Mouse (Mus musculus) duodenum, adult 2 months (tissue): ENCODE results near the gene Vsig10l. TPM values are rescaled to one million over a fixed set of nuclear protein-coding genes. Genes with fewer than 3 reads are reported as not detected.

Source experiments
- polyA plus RNA-seq: library from polyadenylated mRNA; depleted of rRNA; stranded (reverse); fragments of >200 nt; gene quantifications from 2 replicates; pipeline ENCODE4 v1.2.3, GENCODE M21; 2012; ENCODE audit warnings: low replicate concordance; rRNA removed

Gene Vsig10l
- polyA plus RNA-seq = 2.7 and 3.0 TPM in 2 replicates

GRCm38 (mm10) chr7:43462851-43463250, at the start of gene Vsig10l:
Gene Vsig10l (plus strand): TSS chr7:43463151.

GRCm38 (mm10) chr7:43427406-43427805, 35.5 kb upstream of the Vsig10l start, which contains the start of gene Lim2:
Gene Lim2 (plus strand): TSS chr7:43427670.

GRCm38 (mm10) chr7:43436341-43437255, 26.4 kb upstream of the Vsig10l start, which contains the start of gene Nkg7:
Gene Nkg7 (plus strand): TSS chr7:43437073.

GRCm38 (mm10) chr7:43440482-43440881, 22.5 kb upstream of the Vsig10l start, which contains the start of gene Cldnd2:
Gene Cldnd2 (plus strand): TSS chr7:43440782.

GRCm38 (mm10) chr7:43443917-43444293, 19.0 kb upstream of the Vsig10l start, which contains the start of the genes Etfb and Gm45233:
Gene Etfb (plus strand): TSS chr7:43444083.
Gene Gm45233 (plus strand): TSS chr7:43444128.

GRCm38 (mm10) chr7:43489631-43490125, 26.7 kb downstream of the Vsig10l start, which contains the start of gene Iglon5:
Gene Iglon5 (minus strand): TSS chr7:43490075.

Other genes starting within 250 kb of the Vsig10l start
- 0.32 and 0.33 TPM in 2 replicates for gene Zfp715, start 149.9 kb upstream of the Vsig10l start, polyA plus RNA-seq
- 2.5 and 2.7 TPM in 2 replicates for gene Siglecf, start 111.8 kb upstream of the Vsig10l start, polyA plus RNA-seq
- gene Siglecg, start 54.9 kb upstream of the Vsig10l start, polyA plus RNA-seq = 1.4 and 6.1 TPM in 2 replicates
- gene Lim2, start 35.5 kb upstream of the Vsig10l start, polyA plus RNA-seq = not detected in 2 replicates
- gene Nkg7, start 26.1 kb upstream of the Vsig10l start, polyA plus RNA-seq = 7.4 and 37.4 TPM in 2 replicates
- not detected in 2 replicates for gene Cldnd2, start 22.4 kb upstream of the Vsig10l start, polyA plus RNA-seq
- gene Etfb, start 19.1 kb upstream of the Vsig10l start, polyA plus RNA-seq = 33.2 and 35.1 TPM in 2 replicates
- gene Gm45233, start 19.0 kb upstream of the Vsig10l start, polyA plus RNA-seq = 0.16 TPM in 1 of 2 replicates, not detected in the other
- 1.6 and 1.9 TPM in 2 replicates for gene Iglon5, start 26.9 kb downstream of the Vsig10l start, polyA plus RNA-seq
- not detected in 2 replicates for gene 4931406B18Rik, start 42.8 kb downstream of the Vsig10l start, polyA plus RNA-seq
- 1.4 and 3.5 TPM in 2 replicates for gene Cd33, start 81.3 kb downstream of the Vsig10l start, polyA plus RNA-seq
- 0.15 TPM in 2 replicates for gene Zfp658, start 99.1 kb downstream of the Vsig10l start, polyA plus RNA-seq
- 0.14 and 0.43 TPM in 2 replicates for gene Zfp719, start 116.5 kb downstream of the Vsig10l start, polyA plus RNA-seq
- 0.22 TPM in 1 of 2 replicates, not detected in the other for gene Zfp819, start 144.0 kb downstream of the Vsig10l start, polyA plus RNA-seq
- gene Ceacam18, start 171.6 kb downstream of the Vsig10l start, polyA plus RNA-seq = 46.9 and 47.2 TPM in 2 replicates
- gene Siglece, start 197.0 kb downstream of the Vsig10l start, polyA plus RNA-seq = 2.9 and 5.0 TPM in 2 replicates
- 7.8 and 10.7 TPM in 2 replicates for gene Ctu1, start 208.9 kb downstream of the Vsig10l start, polyA plus RNA-seq
- gene Klk14, start 227.3 kb downstream of the Vsig10l start, polyA plus RNA-seq = 0.08 and 0.09 TPM in 2 replicates
- gene Klk13, start 249.4 kb downstream of the Vsig10l start, polyA plus RNA-seq = not detected in 2 replicates